Mouse (Mus musculus) urinary bladder, postnatal 36 days (tissue): Measurements from ENCODE around the gene Jaml.
"Not testable (repeated sequence)": the region's sequence is repeated elsewhere in the genome, so short reads cannot be mapped to it uniquely, and the experiment has no call there.

Source experiments
- DNase-seq, 2 experiments: peaks; one replicate each; pipeline ENCODE4 v3.0.0; 2022; ENCODE audit warnings: low spot score in 2 of 2, mixed read lengths in 1 of 2

Jaml gene

DNA sequence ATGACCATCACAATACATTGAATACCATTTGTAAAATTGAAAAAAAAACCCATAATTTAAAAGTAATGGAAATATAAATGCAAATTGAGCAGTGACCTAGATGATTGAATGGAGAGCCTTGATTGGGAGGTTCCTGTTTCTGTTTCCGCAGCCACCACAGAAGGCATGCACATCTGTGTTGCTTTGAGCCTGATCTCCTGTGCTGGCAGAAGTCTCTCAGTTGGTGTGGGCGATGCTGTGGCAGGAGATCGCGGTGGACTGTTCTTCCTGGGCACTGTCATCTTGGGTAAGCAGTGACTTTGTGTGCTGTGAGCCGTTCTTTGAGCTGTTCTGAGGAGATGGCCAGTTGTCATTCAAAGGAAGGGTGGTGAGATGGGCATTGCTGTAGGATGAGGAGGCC lies at the start of gene Jaml:
Gene Jaml (plus strand): TSS at position 173 of the 400 bp plus-strand sequence.
- no peak for DNase-seq

DNA sequence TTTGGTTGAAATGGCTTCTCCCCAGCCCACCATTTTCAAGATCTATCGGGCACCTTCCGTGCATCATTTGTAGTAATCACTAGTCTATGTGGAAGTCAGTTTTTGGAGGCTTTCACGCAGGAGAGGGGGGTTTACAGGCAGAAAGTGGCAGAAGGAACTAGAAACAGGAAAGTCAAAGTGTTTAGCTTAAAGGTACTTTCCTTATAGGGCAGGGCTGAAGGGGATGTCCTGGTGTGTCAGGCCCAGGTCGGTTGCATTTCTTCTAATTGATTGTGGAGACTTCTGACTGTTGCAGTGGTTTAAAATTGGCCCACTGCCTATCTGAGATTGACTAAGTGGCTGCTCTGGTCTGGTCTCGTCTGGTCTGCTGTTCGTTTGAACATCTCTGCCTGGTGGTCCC lies 48.6 kb upstream of the Jaml start:
- DNase-seq, result no peak

DNA sequence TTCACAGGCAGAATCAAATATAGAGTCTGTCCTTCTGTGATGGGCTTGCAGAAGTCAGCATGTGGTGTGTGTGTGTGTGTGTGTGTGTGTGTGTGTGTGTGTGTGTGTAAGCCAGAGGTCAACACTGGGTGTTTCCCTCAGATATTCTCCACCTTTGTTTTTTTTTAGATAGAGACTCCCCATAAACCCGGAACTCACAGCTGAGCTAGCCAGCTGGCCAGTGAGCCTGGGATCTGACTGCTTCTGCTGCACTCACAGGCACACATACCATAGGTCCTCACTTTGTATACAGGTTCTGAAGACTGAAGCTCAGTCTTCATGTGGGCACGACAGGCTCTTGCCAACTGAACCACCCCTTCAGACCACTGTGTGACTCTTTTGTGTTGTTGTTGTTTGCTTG lies 46.7 kb upstream of the Jaml start:
- no peak for DNase-seq

DNA sequence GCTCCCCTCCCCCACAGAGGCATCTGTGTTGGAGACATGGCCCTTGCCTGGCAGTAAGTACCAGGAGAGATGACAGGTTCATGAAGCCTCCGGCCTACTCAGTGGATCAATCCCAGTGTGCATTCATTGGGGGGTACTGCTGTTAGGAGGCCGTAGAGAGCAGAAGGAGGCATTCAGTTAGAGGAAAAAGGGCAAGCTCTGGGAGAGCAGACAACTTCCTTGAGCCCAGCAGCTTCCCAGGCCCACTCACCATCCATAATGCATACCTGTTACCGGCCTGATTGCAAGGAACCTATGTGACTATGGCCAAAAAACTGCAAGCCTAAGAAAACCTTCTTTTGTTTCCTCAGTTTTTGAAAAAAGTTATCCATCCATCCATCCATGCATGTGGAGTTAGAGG lies 44.5 kb upstream of the Jaml start:
- no peak for DNase-seq

DNA sequence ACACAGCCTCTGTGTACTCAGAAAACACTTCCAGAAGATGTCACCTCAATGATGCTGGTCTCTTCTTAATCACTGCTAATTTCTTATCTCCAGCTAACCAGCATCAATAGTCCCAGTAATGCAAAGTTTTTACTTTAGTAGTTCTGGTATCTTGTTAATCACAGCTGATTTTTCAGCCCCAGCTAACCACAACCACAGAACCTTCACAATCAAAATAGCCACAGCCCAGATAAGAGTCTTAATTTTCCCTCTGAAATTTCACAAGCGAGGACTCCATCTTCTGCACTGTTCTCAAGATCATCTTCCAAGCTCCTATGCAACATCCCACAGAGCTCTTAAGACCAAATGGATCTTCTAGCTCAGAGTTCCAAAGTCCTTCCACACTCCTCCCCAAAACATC lies 41.2 kb upstream of the Jaml start:
- DNase-seq, result not testable (repeated sequence)

DNA sequence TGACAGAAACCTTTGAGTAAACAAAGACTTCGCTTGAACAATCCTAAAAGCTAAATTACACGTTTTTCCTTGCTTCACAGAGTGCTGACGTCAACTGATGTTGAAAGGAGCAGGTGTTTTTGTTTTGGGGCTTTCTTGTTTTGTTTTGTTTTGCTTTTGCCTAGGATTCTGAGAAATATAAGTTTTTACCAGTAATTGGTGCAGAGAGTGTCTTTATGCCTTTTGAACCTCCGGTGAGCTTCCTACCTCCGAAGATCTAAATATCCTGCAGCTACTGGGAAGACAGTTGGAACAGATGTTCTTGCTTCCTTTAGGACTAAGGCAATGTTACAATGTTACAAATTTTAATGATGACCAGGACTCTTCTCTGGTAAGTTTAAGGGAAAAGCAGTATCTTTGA lies 39.5 kb upstream of the Jaml start, which contains the start of gene Mpzl2:
Gene Mpzl2 (plus strand): TSS at position 301 of the 400 bp plus-strand sequence.
- DNase-seq, result no peak

DNA sequence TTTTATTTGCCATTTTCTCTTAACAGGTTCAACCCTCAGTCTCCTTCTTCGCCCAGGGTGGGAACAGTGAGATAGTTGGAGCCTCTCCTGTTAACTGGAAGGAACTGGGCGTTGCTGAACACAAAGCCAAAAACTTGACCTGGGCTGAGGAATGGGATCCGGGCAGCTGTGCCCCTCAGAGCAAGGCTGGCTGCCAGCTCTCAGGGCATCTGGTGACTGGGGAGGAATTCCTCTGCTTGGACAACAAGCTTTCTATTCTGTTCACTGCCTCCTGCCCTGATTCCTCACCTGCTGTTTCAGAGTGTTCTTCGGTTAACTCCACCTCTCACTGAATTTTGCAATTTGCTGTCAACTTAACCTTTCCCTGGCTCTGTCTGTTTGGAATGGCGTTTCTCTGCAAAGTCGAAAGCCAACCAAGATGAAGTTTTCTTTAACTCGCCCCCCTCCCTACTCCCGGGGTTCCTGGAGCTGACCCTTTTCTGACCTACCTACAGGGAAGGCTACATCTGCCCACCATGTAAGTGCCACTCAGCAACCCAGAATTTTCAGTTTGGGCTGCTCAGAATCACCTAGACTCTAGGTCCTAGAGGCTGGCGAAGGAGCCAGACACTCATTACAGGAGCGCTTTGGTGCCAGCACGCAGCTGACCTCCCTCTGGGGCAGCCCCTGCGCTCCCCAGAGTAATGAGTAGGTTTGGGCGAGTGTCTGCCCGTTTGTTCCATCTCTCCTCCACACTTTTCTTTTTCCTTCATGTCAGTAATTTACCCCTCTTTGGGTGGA lies 38.7 kb upstream of the Jaml start:
- DNase-seq, result peak in 1 of 2 experiments; percentile 19

DNA sequence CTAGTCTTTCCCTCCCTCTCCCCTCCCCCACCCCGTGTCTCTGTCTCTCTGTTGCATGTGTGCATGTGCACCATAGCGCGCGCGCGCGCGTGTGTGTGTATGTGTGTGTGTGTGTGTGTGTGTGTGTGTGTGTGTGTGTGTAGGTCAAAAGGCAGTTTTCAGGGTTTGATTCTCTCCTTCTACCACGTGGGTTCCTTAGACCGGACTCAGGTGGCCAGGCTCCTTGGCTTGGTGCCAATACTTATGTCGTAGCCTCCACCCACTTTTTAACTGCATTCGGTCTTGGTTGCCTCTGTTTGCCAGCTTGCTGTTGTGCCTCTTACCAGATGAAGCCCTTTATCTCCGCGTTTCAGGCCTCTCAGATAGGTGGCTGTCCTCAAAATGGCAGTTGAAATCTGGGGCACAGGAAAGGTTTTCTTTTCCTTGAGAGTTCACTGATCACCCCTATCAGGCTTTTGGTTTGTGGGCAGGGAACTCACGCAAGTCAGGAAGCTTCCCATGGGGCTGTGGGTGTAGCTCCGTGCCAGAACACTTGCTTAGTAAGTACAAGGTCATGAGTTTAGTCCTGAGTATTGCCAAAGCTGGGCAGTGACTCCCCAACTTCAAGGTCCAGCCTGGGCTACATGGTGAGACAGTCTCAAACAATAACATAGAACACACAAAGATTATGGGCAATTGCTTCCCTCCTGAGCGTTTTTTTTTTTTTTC lies 37.7 kb upstream of the Jaml start:
- DNase-seq, result peak; percentile 47 to 55

DNA sequence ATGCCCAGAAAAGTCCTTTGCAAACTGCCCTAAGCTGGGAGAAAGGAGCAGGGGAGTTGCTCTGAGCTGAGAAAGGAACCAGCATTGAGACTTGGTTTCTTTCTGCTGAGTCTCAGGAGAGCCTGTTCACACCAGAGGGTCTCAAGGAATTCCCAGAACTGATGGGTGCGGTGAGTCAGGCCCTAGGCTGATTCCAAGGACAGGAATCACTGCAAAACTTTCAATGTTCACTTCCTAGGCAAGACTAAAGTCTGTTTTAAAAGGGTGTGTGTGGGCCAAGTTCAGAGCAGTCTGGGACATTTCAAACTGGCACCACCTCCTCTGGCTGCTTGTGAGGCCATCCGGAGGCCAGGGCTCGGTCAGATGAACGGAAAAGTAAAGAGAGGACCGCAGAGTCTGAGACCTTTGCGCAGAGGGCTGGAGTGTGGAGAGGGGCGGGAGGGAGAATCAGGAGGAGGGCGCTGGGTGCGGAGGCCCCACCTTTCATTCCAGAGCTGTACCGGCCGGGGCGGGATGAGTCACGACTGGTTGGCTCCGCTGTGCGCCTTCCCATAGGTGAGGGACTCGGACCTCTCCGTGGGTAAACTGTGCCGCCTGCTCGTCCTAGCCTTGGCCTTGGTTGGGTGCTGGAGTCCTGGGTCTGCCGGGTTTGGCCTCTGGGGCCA lies 36.8 kb upstream of the Jaml start:
- DNase-seq, result peak; percentile 78 to 85

DNA sequence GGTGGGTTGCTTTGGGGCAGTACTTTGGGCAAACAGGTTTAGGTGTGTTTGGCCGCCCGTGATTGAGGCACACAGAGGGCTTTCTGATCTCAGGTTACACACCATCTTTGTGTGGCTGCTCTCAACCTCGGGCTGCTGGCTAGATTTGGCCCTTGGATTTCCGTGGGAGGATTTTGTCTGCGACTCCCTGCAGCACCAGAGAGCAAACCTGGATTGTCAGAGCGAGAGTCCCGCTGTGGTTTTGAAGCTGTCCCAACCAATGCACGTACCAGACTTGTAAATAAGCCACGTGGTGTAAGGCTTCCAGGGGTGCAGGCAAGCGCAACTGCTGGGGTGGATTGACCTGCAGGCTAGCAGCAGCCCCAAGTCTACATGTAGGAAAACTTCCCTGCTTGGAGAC lies 36.0 kb upstream of the Jaml start:
- DNase-seq, result peak in 1 of 2 experiments; percentile 12

DNA sequence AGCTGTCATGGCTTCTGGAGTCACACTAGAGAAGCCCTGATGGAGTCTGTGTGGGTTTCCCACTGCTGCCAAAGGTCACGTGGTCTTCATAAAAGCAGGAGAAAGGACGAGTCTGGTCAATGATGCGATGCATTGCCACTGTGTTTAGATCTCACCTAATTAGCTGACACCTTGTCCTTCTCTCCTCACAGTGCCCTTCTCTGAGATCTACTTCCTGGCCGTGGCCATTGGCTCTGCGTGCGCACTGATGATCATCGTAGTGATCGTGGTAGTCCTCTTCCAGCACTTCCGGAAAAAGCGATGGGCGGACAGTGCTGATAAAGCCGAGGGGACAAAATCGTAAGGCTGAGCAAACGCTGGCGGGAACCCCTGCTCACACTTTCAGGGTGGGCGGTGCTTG lies 32.0 kb upstream of the Jaml start:
- no peak for DNase-seq

DNA sequence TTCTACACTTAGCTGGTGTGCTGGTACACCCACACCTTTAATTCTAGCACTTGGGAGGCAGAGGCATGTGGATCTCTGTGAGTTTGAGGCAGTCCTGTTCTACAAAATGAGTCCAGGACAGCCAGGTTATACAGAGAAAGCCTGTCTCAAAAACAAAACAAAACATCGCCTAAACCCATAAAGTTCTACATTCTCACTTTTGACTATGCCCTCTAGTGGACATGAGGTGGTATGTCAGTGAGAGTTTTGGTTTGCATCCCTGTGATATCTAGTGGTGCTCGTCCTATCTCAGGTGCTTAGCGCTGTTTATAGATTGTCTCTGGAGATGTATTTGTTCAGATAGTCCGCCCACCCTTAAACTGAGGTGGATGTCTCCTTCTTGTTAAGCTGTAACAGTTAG lies 30.5 kb upstream of the Jaml start:
- no peak for DNase-seq

DNA sequence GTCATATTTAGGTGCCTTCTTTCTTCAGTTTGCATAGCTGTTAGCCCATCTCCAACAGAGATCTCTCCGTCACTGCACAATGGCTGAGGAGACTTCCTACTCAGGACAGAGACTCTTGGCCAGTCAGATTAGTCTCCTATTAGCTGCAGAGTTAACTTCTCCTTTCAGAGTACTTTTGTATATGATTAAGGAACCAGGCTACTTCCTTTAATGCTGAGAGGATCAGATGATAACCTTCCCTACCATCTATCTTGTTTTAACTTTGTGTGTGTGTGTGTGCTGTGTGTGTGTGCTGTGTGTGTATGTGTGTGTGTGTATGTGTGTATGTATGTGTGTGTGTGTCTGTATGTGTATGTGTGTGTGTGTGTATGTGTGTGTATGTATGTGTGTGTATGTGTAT lies 29.3 kb upstream of the Jaml start:
- no peak for DNase-seq

DNA sequence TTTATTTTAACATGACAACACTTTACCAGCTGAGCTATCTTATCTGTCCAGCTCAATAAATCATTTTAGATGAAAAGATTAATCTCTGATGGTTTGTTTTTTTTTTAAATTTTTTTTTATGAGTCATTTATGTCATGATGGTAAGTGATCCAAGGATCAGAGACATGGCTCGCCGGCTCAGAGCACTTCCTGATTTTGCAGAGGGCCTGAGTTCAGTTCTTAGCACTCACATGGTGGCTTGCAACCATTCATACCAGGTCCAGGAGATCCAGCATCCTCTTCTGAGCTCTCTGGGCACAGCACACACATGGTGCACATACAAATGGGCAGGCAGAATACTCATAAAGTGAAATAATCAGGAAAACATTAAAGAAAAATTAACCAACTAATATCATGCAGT lies 28.7 kb upstream of the Jaml start:
- DNase-seq, result no peak

DNA sequence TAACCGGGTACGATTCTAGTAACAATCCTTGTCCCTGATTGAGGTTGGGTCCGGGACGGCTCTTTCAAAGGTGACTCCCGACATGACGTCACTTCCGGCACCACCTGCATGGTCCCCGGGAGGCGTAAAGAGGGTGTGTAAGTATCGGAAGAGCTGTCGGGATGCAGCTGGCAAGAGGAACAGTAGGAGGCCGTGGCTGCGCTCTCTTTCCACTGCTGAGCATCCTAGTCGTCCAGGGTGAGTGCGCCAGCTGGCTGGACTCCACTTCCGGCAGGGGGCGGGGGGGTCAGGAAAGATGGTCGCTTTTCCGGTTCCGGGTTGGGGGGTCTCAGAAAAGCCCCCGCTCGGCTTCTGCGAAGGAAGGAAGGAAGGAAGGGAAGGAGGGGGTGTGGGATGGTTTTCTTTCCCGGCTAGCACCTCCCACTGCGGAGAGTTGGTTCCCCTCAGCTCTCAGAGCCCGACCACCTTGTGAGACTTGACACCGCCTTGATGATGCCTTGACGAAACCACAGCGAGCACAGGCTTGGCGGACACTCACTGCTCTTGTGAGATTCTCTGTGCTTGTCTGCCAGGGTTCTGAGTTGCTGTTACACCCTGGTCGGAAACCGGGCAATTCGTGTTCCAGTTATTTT lies 23.8 kb upstream of the Jaml start, which contains the start of gene Mpzl3:
Gene Mpzl3 (plus strand): TSS at position 105 of the 632 bp plus-strand sequence.
- peak; percentile 72 to 74 for DNase-seq

DNA sequence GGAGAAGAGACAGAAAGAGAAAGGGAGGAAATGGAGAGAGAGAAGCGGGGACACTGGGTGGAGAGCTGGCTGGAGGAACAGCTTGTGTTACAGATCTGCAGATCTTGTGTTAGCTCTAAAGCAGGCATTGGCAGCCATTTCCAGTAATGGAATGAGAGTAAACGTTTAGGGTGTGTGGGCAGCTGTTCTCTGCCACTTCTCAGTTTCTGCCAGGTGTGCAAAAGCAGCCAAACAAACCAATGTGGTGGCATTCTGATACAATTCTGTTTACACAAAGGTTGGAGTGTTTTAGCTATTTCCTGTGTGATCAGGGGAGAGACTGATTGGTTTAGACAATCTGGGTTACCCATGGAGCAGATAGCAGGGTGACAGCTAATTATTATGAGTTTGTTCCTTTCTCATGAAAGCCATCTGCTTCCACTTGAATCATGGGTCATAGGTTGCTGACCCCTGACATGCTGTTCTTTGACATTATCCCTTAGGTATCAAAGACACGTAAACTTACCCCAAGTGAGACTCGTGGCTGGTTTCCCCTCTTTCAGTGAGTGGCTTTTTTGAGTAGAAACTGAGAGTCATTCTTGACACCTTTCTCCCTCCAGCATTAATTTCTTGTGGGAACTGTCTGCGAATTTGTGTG lies 20.6 kb upstream of the Jaml start:
- DNase-seq, result no peak

DNA sequence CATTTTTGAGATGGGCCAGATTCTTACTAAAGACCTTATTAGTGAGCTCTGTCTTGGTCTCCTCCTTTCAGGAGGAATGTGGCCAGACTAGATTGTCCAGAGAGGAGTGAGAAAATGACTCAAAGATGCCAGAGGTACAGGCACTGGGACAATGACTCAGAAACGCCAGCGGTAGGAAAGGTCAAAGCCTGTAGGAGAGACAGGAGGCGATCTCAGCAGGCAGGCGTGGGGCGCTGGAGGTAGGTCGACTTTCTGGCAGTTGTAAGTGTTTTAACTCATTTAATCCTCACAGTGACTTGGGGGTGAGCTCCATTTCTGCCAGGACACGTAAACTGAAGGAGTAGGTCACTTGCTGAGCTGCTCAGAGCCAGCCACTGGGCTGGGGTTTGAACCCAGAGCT lies 18.8 kb upstream of the Jaml start:
- DNase-seq, result peak; percentile 52 to 56

DNA sequence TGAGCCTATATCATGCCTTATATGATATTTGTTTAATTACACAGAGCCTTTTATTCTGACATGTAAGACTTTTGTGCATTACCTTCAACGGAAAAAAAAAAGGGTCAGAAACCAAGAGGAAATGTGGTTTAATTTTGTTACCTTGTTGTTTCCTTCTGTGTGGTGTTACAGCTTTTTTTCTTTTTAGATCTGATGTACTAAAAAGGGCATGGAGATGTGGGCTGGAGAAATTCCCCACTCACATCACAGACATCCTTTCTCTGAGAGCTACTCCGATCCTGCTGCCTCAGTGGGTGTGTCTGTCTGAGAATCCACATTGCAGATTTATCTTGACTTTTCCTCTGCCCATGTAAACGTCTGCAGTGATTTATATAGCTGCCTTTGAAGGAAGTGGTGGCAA lies 16.3 kb upstream of the Jaml start:
- DNase-seq, result no peak

DNA sequence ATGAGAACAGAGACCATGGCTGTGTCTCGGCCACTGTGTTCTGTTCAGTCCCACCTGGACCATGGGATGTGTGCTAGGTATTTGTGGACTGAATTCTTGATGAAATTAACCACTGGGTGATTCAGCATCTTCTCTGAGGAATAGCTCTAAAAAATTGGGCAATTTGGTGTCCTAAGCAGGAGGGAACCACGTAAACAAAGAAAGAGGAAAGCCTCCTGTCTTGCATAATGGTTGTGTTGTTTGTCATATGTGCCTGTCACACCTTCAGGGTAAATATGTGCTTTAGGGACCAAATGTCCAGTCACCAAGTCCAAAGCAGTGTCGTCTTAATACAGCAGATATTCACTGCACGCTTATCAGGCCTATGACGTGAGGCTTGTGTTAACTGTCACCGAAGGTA lies 14.6 kb upstream of the Jaml start:
- DNase-seq, result no peak

DNA sequence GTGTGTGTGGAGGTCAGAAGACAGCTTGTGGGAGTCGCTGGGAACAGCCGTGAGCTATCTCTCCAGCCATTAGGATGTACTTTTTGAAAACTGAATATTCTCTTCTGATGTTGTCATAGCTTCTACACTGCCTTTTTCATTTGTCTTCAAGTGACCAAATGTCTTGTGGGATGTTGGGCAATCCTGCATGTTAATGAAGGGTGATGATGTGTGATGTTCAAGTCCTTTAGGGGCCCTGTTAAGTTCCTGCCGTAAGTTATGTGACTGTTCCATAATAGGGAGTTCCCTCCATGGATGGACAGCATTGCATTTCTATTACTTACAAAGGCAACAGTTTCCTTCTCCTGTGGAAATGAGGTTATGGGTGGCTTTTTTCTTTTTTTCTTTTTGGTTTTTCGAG lies 12.2 kb upstream of the Jaml start:
- no peak for DNase-seq

DNA sequence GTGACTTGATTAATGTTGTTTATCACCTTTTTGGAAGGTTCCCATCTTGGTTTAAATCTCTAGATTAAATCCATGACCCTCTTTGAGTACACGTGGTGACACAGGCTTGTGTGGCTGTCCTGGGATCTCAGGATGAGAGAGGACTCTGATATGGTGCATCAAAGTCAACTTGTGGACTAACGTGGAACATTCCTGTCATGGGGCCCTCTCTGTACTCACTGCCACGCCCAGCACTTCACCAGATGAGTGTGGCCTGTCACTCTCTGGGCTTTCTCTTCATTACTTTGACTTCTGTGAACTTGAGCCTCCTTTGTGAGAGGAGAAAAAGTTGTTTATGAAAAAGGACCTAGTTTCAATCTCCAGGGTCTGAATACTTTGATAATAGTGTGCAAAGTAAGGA lies 7.2 kb upstream of the Jaml start:
- no peak for DNase-seq

DNA sequence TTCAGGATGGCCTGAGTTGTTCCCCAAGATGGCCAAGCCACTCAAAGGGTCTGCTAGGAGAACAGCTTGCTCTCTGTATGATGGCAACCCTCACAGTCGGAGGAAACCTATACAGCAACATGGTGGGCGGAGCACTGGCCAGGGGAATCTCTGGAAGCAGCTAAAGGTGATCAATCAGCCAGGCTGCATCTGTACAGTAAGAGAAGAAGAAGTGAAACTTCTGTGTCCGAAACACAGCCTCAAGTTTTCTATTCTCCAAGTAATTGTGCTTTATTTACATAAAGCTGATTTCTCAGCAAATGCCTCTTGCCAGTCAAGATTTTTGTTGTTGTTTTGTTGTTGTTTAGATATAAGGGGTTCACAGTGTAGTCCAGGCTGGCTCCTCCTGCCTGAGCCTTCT lies 1.1 kb upstream of the Jaml start:
- DNase-seq, result no peak
